Mouse (Mus musculus) frontal cortex, postnatal 36 days (tissue): Measurements from ENCODE around the gene Rwdd4a.

Source experiments
- DNase-seq, 2 experiments: peaks; one replicate each; pipeline ENCODE4 v3.0.0; 2022; ENCODE audit warnings: low spot score in 2 of 2

Rwdd4a gene

DNA sequence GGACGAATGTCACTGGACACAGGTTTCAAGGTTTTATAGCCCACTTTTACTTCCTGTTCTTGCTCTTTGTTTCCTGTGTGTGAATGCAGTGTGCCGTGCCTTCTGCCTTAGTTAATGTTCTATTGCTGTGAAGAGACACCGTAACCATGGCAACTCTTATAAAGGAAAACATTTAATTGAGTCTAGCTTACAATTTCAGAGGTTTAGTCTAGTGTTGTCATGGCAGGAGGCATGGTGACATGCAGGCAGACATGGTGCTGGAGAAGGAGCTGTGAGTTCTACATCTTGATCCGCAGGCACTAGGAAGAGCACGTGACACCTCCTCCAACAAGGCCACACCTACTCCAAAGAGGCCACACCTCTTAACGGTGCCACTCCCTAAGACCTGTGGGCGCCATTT is 48.0 kb downstream of the Rwdd4a start:
- DNase-seq = no peak

DNA sequence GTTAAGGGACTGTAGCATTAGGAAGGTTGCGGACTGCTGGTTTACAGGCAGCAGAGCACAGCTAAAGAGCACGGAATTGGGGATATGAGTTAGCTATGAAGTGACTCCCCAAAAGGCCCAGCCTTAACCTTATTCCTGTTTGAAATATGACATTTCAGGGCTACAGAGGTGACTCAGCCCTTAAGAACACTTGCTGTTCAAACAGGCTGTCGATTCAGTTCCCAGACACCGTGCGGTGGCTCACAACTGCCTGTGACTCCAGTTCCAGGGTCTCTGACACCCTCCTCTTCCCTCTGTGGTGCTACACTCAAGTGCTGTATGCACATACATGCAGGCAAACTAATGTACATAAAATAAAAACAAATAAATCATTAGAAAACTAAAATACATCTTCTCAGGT is 55.2 kb downstream of the Rwdd4a start:
- no peak for DNase-seq

DNA sequence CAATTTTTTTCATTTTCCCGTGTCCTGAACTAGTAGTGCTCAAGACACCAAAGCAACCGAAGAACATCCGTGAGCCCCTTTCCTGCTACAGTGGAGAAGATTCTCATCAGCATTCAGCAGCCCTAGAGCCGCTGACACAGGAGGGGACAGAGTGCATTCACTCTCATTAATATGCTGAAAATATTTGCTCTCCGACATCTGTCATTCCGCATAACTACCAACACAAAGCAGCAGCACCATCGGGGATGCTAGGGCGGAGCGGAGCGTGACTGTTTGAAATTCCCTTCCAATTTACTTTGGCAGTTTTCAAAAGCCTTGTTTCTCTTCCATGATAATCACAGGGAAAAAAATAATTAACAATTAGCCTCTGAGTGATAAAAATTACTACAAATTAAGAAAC is 56.9 kb downstream of the Rwdd4a start:
- no peak for DNase-seq

DNA sequence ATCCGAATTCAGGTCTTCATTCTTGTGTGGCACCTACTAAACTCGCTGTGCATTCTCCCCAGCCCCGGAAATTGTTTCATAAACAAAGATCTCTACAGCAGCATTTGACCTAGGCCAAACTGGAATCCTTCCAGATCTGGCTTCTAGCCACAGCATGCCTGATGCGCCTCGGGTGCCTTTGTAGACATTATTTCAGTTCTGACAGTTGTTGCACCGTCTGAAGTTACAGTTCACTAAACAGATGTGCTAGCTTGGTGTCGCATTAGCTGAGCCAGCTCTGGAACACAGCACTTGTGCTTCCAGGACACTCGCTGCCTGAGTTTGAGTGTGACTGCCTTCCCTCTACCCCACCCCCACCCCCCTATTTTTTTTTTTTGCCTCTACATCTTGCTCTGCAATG is 67.2 kb downstream of the Rwdd4a start:
- DNase-seq = no peak
